Mouse (Mus musculus) erythroid progenitor cell, adult 5-6 weeks (primary cell): Measurements from ENCODE around the gene Dnaja3. TPM values are rescaled to one million over a fixed set of nuclear protein-coding genes. Genes with fewer than 3 reads are reported as not detected.
A peak's percentile ranks its signal among the peaks of the same experiment; 100 is the strongest.
"Not testable (repeated sequence)": the region's sequence is repeated elsewhere in the genome, so short reads cannot be mapped to it uniquely, and the experiment has no call there.

Source experiments
- ATAC-seq: replicated peaks from 2 replicates; pipeline ENCODE4 v1.8.0; 2016; ENCODE audit warnings: moderate number of reproducible peaks, mild to moderate bottlenecking, moderate TSS enrichment, inconsistent platforms; ENCODE audit not compliant: poor library complexity, low FRiP score, severe bottlenecking
- total RNA-seq, 2 experiments: library from RNA; stranded (forward) in 1 of 2; stranded (reverse) in 1 of 2; fragments of 150-400 nt in 1 of 2; fragments of 186-747, 209-891 nt in 1 of 2; gene quantifications; 2 replicates each; pipeline versions ENCODE4 v1.2.3 to v1.2.4; 2015 to 2017; ENCODE audit warnings: low replicate concordance in 2 of 2

The Dnaja3 gene
- total RNA-seq, 2 experiments from 2014 or later, result 10.1 to 14.3 TPM

DNA sequence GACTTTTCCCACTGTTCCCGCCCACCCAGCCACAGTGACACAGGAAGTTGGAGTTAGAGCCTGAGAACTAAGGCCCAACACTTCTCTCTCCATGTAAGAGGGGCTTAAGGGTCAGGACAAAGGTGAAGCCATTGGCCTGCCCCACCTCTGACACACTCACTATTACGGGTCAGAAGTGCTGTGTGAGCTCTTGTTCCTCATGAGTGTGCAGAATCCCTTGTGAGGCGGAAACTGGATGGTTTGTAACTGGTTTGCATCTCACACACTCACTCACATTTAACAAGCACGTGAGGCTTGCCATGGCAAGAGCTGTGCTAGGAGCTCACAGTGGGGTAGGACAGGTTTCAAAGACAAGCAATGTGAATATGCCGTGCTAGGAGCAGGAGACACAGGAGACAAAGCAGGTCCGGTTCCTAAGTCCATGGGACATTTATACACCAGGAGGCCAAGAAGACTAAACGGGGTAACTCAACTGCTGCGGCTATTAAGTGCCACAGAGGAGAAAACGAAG lies 16.8 kb downstream of the Dnaja3 start:
- no peak for ATAC-seq

- no peak for ATAC-seq
Measured at GRCm38 (mm10) chr16:4658781-4659245, 19.0 kb downstream of the Dnaja3 start.

DNA sequence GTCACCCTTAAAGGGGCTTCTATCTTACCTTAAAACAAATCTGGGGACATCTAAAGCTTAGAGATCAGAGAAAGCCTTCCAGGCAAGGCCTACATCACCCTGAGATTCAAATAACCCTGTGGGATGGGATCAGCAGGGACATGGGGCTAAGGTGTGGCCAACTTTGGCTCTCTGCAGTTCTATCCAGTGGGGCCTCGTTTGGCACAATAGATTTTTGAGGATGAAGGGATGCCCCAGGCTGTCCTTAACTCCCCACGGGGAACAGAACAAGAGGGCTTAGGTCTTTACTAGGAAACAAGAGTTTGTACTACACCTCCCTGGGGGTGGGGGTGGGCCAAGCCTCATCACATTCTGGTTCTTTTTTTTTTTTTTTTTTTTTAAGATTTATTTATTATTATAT lies 19.5 kb downstream of the Dnaja3 start:
- ATAC-seq, result no peak

DNA sequence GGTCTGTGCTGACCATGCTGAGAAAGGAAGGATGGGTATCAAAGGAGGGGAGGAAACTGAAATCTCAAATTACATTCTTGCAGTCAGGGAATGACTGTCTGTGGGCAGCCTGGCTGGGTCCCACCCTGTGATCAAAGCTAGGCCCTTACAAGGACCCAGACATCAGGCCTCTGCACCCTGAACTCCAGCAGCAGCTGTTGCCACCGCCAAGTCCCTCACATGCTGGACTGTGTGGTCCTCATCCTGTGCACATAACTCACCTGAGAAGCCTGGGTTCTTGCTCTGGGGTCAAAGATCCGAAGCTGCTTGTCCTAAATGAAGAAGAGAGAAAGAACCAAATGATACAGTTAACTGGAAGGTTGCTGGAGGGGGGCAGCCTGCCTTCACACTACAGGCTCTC lies 21.8 kb downstream of the Dnaja3 start:
- ATAC-seq, result no peak

DNA sequence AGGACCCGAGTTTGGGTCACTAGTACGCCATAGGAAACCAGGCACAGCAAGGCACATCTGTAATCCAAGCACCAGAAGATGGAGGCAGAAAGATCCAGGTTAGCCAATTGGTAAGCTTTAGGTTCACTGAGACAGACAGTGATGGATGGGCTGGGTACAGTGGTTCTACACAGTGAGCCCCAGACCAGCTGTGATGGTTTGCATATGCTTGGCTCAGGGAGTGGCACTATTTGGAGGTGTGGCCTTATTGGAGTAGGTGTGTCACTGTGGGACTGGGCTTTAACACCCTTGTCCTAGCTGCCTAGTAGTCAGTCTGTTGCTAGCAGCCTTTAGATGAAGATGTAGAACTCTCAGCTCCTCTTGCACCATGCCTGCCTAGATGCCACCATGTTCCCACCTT lies 24.0 kb downstream of the Dnaja3 start:
- no peak for ATAC-seq

GRCm38 (mm10) chr16:4665726-4666125 lies 25.9 kb downstream of the Dnaja3 start:
- no peak for ATAC-seq

DNA sequence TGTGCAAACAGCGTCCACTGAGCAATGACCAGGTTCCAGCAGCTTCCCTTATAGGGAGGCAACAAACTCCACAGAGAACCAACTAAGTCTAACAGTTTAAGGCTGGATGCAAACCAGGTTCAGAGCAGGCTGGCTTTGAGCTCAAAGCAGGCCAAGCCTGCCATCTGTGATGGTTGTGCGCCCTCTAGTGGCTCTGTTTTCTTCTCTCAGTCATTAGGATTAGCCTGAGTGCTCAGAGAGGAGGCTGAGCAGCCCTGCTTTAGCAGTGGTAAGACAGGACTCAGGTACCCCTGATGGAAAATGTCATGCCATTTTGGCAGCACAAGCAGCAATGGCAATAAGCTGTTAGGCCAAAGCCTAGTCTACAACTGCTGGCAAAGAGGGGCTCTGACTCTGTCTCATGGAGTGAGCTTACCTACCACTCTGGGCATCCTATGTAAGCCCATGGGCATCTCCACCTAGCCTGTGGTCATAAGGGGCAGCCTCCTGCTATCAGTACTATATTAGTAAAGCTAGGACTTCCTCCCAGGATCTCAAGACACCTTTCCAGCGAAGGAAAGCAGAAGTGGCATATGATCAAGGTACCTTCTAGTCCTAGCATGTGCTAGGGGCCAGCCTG lies 27.5 kb downstream of the Dnaja3 start:
- peak; percentile 84 for ATAC-seq

- ATAC-seq, result no peak
Measured at GRCm38 (mm10) chr16:4670317-4670716, 30.5 kb downstream of the Dnaja3 start.

DNA sequence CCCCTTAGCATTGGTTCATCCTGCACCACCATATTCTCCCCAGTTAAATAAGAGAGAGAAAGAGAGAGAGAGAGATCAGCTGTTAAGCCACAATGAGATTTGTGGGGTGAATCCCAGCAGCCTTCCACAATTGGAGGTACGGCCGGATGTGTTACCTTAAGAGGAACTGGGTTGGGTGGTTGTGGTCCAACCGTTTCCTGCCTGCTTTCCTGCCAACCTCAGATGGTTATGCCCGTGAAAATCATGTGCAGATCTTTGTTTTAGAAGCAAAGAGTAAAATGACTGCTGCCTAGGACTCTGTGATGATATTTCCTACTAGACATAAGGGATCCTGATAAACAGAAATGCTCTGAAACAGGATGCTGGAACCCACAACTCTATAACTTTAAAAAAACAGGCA lies 34.3 kb downstream of the Dnaja3 start:
- ATAC-seq, result no peak

DNA sequence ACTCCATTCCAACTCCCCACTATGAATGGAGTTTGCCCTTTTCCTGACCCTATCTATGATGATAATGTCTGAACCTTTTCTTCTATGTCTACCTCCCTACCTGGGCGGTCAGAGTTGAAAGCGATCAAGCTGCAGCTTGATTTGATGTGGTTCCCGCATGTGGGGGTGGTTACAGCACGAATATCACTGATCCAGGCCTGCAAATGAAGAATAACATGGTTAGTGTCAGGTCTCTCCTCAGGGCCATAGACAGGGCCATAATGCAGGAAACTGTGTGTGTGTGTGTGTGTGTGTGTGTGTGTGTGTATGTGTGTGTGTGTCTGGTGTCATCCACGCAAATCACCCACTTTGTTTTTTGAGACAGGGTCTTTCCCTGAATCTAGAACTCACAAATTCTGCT lies 37.0 kb downstream of the Dnaja3 start:
- no peak for ATAC-seq

GRCm38 (mm10) chr16:4678080-4678479 lies 38.3 kb downstream of the Dnaja3 start:
- ATAC-seq, result no peak

DNA sequence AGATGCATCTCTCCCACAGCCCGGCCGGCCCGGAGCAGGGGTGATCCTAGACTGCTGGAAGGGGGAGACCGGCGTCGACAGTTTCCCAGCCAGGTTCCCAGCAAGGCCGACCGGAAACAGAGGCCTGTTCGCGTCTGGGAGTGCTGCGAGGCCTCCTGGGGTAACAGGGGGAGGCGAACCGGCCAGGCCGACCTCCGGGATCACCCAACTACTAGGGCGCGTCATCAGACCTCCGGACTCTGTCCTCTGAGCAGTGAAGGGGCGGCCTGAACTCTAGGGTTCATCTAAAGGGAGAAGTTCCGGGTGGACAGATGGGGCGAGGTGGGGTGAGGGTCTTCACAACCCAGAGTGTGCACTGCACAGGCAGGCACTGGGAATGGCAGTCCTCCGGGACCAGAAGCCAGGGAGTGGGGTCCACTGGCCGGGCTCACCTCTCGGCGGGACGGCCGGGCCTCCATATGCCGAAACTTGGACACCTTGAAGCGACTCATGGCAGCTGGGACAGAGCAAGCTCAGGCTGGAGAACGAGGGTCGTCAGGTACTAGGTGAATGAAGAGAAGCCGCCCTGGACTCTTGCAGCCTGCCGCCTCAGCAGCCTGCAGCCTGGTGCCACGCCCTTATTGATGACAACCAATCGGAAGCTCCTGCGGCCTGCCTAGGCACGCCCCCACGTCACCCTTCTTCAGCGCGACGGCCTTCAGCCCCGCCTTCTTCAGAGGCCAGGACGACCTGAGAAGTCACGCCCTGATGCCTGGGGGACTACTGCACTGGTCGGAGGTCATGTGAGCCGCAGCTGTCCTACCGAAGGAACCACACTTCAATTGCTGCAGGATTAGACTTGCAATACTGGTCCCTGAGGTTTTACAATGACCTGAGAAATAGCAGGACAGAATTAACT lies 39.6 kb downstream of the Dnaja3 start, which contains the start of gene Coro7:
Gene Coro7, minus strand, starts transcription at position 657 of the 898 bp plus-strand sequence.
- ATAC-seq, result peak; percentile 86

GRCm38 (mm10) chr16:4680922-4681455 lies 41.2 kb downstream of the Dnaja3 start:
- ATAC-seq, result not testable (repeated sequence)

- ATAC-seq, result no peak
Measured at GRCm38 (mm10) chr16:4682628-4683179, 42.9 kb downstream of the Dnaja3 start.

- ATAC-seq, result 0 out of 2 replicates have a peak, but pooled peaks have one; percentile 8
Measured at GRCm38 (mm10) chr16:4683193-4683580, 43.4 kb downstream of the Dnaja3 start.

DNA sequence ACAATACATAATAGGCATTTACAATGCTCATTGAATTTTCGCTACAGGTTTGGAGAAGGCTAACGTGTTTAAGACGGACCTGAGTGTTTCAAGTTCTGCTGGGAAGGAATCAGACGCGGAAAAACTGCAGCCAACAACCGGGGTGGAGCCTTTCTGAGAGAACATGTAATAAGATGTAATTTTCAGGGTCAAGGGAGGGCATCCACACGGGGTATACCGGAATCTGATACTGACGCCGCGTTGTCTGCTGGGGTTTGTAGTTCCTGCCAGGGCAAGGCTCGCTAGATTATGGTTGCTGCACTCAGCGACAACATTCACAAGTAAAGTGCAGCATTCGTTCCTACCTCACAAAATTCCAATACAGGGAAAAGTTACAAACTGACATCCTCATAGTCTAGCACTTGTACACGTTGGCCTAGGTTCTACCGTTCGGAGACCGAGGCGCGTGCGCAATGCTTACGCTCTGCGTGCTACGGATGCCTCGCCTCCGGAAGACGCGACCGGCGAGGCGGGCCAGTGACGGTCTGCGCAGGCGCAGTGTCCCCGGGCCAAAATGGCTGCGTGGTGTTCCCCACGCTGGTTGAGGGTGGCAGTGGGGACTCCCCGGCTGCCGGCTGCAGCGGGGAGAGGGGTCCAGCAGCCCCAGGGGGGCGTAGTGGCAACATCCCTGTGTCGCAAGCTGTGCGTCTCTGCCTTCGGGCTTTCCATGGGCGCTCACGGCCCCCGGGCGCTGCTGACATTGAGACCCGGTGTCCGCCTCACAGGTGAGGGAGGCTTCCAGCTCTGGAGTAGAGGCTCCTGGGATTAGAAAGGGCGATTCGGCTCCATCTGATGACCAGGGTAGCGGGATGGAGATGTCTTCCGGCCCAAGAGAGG lies 44.0 kb downstream of the Dnaja3 start:
- ATAC-seq, result peak; percentile 86

GRCm38 (mm10) chr16:4684457-4684791 lies 44.6 kb downstream of the Dnaja3 start:
- peak; percentile 2; the same call in 1 of the 2 replicates for ATAC-seq

DNA sequence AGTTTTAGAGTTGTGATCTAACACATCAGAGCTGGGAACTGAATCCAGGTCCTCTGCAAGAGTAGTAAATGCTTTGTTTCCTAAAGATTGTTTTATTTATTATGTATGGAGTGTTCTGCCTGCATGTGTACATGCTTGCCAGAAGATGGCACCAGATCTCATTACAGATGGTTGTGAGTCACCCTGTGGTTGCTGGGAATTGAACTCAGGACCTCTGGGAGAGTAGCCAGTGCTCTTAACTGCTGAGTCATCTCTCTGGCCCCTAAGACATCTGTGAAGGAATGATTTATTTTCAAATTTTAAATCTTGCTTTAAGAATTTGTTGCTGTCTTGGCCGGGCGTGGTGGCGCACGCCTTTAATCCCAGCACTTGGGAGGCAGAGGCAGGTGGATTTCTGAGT lies 49.6 kb downstream of the Dnaja3 start:
- ATAC-seq, result not testable (repeated sequence)

- ATAC-seq, result no peak
Measured at GRCm38 (mm10) chr16:4701211-4701610, 61.4 kb downstream of the Dnaja3 start.
